Mouse (Mus musculus): ENCODE results near the gene Smc6.
A peak's percentile ranks its signal among the peaks of the same experiment; 100 is the strongest.

Smc6 gene

DNA sequence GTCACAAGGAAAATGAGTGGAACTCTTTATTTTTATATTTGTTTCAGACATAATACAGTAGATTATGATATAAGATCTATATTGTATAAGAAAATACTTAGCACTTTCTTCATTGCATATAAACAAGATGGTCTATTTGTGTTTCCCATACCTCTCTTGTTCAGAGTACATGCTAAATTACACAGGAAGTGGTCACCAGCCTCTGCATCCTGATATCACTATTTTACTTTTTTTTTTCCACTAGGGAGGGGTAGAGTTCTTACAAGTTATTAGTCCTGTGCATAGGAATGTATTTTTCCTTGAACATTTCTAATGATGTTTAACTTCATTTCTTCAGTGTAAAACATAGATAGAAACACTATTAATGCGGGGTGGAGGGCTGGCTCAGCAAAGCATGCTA lies 35.2 kb downstream of the Smc6 start:
- DNase-seq, result no peak

DNA sequence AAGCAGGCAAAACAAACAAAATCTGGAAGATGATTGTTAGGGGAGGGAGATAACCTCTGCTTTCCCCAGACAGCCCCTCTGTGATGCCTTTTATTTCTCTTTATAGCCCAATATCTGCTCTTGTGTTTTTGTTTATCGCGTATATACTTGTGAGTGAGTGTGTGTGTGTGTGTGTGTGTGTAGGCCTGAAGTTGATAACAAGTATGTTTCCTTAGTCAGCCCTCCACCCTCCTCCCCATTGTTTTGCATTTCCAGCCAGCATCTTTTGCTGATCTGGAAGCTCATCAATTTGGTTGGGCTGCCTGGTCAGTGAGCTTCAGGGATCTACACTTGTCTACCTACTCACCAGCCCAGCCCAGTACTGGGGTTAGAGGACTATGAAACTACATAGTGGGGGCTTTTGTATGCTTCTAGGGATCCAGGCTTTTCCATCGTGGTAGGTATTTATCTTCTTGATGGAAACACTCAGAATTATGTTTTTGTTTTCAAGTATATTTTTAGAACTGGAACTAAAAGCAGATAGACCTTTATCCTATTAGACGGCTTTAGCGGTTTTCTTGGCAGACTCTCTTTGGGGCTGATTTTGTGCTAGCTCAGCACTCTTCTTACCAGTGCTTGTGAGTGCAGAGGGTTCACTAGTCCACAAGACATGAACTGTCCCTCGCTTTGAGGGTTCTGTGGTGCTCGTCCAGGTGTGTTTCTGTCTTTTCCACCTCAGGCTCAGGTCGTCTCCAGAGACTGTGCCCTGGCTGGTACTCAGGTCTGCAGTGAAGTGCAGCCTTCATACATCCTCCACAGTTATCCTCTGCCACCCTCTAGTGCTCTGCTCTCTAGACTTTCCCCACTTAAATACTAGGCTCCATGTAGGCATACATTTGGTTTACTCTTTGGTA lies 41.3 kb downstream of the Smc6 start:
- DNase-seq, result no peak

DNA sequence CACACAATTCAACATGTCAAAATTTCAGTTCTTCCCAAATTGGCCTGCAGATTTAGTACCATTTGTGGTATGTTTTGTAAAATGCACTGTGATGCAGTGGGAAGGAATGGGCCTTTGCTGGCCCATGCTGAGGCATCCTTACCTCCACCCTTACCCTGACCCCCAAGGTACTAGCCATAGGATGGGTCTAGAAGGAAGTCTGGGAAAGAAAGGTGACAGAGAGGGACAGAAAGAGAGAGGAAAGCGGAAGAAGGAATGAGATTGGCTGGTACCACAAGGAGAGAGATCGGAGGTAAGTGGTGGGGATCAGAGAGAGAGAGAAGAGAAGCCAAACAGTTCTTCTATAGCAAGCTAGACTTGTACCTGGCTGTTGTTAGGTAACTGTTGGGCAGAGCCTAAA lies 45.4 kb downstream of the Smc6 start:
- no peak for DNase-seq

DNA sequence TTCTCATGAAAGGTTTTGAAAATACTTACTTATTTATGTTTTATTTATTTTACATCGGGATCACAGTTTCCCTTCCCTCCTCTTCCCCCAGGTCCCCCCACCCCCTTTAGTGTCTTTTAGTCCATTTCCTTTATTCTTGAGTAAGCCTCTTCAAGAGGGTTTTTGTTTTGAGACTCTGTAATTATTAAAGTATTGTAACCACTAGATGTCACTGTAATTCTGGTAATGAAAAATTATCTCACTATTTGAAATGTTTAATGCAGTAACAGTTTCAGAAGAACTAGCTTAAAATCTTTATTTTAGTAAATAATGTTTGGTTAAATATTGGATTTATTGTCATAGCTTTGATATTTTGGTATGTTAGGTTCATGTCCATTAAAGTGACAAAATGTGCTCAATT lies 48.2 kb downstream of the Smc6 start:
- no peak for DNase-seq

DNA sequence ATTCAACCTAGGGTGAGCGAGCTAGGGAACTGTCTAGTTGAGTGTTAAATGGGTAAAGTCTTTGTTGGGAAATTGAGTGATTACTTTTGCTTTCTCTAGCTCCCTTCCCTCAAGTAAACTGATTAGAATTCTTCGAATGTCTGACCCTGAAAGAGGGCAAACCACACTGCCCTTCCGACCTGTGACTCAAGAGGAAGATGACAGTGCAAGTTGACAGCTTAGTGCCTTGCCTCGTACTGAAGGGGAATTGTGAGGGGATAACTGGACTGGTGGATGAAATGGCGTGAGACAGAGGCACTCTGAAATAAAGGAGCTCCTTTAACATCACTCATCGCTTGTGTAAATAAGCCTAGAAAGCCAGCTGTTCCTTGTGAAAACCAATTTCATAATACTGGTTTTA lies 52.0 kb downstream of the Smc6 start:
- peak; percentile 30 to 52 for DNase-seq

DNA sequence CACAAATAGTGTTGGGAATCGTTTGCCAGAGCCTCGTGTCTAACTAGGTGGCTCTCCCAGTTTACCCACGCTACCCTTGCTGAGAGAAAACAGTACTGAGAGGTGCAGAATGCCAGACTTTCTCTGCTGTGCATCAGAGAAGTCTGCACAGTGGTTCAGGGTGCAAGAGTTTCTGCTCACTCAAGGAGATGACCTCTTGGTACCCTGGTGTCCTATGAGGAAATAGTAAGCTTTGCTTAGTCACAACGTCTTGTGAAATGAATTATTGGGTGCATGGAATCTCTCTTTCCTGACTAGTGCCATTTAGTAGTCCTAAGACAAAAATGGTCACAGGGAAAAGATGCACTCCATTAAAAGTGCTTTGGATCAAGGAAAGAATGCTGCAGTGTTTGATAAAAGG lies 58.8 kb downstream of the Smc6 start:
- no peak for DNase-seq

DNA sequence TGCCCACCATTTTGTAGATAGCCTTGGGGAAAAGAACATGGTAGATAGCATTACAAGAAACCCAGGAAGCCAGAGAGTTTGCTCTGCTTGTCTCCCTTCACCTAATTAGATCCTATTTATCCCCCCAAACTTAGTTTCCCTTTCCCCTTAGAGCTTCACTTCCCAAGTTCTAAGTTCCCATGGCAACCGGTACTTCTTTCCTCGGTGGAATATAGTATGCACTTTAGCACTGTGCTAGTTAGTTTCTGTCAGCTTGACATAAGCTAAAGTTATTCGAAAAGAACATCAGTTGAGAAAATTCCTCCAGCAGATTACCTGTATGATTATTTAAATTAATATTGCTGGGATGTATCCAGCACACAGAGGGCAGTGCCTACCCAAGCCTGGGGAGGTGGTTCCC lies 60.8 kb downstream of the Smc6 start:
- no peak for DNase-seq

DNA sequence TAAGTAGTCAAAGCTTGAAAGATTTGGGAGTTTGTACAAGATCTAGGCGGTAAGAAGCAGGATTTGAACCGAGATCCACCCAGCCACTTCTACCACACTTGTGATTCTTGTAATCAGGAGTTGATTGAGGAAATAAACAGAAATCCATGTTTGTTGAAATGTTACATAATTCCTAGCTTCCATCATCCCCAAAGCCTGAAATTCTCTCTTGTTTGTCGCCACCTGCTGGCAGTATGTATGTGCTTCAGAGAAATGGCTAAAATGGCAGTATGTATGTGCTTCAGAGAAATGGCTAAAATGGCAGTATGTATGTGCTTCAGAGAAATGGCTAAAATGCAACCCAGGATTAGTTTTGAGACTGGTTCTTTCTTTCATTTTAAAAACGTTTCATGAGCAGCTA lies 71.2 kb downstream of the Smc6 start:
- peak; percentile 42 for DNase-seq

DNA sequence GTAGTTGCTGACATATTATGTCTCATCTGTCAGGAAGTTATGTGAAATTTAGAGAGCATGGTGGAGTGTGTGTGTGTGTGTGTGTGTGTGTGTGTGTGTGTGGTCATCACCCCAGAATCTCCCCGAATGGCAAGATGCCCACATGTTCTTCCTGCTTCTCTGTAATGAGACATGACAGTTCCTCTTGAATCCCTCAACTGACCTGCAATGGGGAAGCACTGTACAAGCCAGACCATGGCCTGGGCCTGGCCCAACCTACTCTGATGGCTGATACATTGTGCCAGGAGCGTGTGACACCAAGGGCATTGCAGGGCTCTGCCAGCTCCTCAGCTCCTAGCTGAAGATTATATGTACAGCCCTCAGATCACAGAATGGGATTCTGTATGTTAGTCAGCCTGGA lies 72.6 kb downstream of the Smc6 start:
- no peak for DNase-seq

DNA sequence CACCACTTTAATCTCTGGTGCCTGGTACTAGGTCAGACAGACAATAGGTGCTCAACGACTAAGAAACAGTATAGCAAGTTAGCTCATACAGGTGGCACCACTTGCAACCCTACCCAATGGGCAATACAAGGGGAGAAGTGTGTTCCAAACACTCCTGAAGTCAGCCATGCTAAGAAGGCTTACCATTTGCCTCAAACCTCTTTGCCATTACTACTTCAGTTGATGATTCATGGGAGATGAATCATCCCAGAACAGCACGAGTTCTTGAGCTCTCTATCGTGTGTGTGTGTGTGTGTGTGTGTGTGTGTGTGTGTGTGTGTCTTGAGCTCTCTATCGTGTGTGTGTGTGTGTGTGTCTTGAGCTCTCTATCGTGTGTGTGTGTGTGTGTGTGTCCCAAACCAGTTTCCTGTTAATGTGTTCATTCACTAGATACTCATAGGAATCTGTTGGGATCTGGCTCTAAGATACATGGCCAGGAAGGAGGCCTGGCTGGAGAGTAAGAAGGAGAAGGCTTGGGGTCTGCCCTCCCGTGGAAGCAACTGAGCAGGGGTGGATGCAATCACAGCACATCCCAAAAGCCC lies 76.4 kb downstream of the Smc6 start:
- DNase-seq, result no peak

DNA sequence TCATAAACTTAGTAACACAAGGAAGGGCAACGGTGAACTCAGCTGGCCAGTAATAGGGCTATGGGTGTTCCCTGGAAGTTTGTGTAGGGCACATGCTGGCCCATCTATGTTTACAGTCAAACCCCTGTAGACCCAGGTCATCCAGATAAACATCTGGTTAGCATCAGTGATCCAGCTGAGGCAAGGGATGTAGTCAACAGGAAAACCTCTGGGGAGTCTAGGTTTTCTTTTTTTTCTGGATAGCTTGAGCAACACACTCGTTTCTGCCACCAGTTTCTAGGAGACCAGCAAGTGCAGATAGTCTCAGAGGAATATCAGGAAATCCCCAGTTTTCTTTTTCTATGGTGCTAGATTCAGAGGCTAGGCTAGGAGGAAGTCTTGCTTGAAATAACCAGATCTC lies 80.3 kb downstream of the Smc6 start:
- DNase-seq, result no peak

DNA sequence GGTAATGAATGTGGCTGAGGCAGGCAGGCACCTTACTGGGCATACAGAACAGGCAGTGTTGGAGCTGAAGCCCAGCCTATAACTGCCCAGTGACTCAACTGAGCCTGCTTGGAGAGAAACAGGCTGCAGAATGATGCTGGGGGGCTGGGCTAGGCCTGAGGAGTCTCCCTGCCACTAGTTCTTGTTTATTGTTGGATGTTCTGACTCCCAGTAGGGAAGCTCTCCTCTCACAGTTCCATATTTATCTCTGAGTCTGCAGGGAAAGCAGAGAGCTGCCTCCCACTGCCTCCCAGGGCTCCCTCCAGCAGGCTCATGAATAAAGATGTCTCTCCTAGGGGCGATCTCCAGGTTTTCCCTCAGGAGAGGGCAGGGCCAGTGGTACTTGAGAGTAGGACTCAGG lies 82.7 kb downstream of the Smc6 start:
- no peak for DNase-seq

DNA sequence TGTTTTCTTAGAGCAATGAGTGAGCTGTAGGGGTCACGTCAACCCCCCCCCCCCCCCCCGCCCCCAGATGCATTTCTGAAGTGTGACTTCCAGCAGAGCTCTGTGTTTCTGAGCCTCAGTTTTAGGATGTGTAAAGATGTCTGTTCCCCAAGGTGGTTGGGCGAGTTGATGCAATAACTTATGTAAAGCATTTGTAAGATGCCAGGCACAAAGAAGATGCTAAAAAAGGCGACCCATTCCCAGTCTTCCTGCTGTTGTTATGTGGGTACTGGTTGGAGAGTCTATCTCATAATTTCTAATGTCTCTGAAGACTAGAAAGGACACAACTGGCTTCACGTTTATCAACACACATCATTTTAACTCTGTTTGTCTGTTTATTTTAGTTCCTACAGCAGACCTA lies 84.2 kb downstream of the Smc6 start:
- DNase-seq, result no peak

DNA sequence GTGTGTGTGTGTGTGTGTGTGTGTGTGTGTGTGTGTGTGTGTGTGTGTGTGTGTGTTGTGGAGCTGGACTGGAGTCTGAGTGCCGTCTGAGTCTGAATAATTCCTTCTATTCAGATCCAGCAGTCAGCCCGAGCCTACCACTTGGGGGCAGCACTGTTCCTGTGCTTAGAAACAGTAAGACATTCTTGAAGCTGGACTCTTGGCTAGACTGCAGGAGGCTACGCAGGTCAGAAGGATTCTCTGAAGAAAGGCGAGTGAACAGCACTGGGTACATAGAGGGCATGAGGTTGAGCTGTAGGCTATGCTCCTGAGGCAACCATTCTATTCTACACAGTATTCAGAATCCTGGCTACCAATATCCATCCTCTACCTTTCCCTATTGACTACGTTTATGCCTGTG lies 85.2 kb downstream of the Smc6 start:
- DNase-seq, result peak; percentile 38 to 59

DNA sequence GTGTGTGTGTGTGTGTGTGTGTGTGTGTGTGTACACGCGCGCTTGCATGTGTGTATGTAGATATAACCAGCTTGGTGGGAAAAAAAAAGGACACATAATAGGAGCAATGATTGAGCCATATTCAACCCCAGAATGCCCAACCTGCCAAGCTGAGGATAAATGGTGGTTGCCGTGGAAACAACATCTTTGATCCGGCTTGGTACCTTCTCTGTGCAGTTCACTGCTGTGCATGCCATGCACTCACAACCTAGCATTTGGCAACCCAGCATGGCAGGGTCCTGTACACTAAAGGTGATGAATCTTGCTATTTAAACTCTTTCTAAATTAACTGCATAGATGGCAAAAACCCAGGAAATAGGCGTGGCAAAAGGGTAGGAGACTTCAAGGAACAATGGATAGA lies 96.7 kb downstream of the Smc6 start:
- DNase-seq, result no peak

DNA sequence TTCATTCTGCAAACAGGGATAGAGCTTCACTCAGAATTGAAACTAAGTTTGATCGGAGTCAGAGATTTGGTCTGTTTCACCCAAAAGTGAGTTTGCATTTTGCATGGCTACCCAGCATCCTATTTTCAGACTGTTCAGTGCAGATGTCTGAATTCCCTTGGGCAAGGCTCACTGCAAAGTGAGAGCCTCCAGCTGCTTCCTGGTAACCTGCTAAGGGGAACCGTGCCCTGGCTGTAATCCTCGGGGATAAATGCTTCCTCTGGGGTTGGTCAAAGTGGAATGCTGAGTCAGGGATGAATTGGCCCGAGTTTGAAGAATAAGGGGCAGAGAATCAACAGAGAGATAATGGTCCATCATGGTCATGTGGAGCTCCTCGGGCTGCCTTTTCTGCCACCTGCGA lies 99.2 kb downstream of the Smc6 start:
- DNase-seq, result no peak

DNA sequence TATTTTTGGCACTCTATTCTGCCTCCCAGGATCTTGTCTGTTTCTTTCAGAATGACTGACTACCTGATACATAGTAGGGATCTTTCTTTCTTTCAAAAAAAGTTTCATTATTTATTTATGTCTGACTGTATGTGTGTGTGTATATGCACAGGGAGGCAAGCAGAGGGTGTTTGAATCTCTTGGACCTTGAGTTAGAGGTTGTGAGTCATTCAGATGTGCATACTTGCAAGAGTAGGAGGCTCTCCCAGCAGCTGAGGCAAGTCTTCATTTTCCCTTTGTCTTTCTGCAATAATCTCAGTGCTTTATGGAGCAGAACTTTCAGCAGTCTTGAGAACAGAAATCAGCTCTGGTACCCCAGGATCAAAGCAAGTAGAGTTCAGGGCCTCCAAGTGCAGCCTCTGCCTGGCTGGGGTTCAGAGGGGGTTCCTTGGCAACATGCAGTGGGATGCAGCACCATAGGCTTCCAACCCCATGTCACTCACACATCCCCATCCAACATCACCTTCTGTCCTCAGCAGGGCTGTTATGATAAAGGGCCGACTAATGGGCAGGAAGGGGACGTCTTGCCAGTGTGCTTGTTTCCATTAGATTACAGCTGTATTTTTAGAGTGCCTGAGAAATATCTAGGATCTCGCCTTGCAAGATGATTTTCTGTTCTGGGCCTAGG lies 101.5 kb downstream of the Smc6 start:
- peak in 1 of 2 experiments; percentile 16 for DNase-seq
